Comparison of ENCODE assay signal across 8 mouse cellular contexts in the genomic region with DNA sequence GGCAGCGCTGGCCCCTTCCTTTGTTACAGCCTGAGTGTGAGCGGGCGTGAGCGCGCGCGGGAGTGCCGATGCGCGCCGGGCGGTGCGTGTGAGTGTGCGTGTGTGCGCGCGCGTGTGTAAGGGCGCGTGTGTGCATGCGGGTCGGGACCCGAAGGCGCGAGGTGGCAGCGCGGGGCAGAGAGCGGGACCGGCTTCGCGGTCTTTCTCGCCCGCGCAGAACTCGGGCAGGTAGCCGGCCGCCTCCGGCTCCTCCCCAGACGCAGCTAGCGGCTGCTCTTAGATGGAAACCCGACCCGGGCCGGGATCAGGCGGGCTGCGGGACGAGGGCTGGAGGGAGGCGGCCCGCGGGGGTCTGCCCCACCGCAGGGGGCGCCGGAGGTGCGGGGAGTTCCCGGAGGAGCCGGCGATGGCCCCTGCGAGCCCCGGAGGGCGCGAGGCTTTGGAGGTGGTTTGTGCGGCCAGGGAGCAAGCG. TPM values are rescaled to one million over a fixed set of nuclear protein-coding genes. Genes with fewer than 3 reads are reported as not detected.
A peak's percentile ranks its signal among the peaks of the same experiment; 100 is the strongest.
DNase-seq lines count a peak whose midpoint lies in the region; ATAC-seq and TF ChIP-seq lines count a peak whose summit lies in the region.

No protein-coding gene starts in this region.

- TF ChIP-seq POLR2A in cerebellum, adult 2 months (IDR thresholded peaks at IDR 0.05; ENCODE audit: borderline replicate concordance, insufficient read depth, low read length): no peak

- no peaks in the 10 kb centered on the region for H3K9me3 ChIP-seq in lung, postnatal 0 days (ENCODE audit: low read length)
- no peaks in the 10 kb centered on the region for H3K9me3 ChIP-seq in hindbrain, embryonic 13.5 days
- H3K9me3 ChIP-seq in midbrain, embryonic 15.5 days: no peaks in the 10 kb centered on the region

- H3K36me3 ChIP-seq in lung, postnatal 0 days (ENCODE audit: insufficient read depth, low read length): no peaks in the 10 kb centered on the region
- H3K36me3 ChIP-seq in hindbrain, embryonic 13.5 days: no peaks in the 10 kb centered on the region
- H3K36me3 ChIP-seq in midbrain, embryonic 15.5 days (replicated peaks): no peaks in the 10 kb centered on the region

- no peak overlapping the region for H3K27ac ChIP-seq in cerebellum, adult 2 months (ENCODE audit: insufficient read depth, low read length)
- no peak overlapping the region for H3K27ac ChIP-seq in lung, postnatal 0 days (ENCODE audit: low read length)
- peak overlapping the region; percentile 99 for H3K27ac ChIP-seq in hindbrain, embryonic 13.5 days
- peak overlapping the region; percentile 99 for H3K27ac ChIP-seq in midbrain, embryonic 15.5 days

- peak overlapping the region; percentile 53 for H3K4me3 ChIP-seq in cerebellum, adult 2 months (replicated peaks; ENCODE audit: insufficient read depth, low read depth, low read length)
- H3K4me3 ChIP-seq in lung, postnatal 0 days (ENCODE audit: low read depth, low read length): peak overlapping the region; percentile 53
- peak overlapping the region; percentile 81 for H3K4me3 ChIP-seq in hindbrain, embryonic 13.5 days
- peak overlapping the region; percentile 94 for H3K4me3 ChIP-seq in midbrain, embryonic 15.5 days

- H3K27me3 ChIP-seq in cerebellum, adult 2 months (ENCODE audit: control insufficient read depth, insufficient read depth, low read length): 0 out of 2 replicates have a peak, but pooled peaks cover 1% of the 10 kb centered on the region
- H3K27me3 ChIP-seq in lung, postnatal 0 days (replicated peaks; ENCODE audit: insufficient read depth, low read length): peaks cover 33% of the 10 kb centered on the region
- peaks cover 8% of the 10 kb centered on the region; the same call in 1 of the 2 replicates for H3K27me3 ChIP-seq in hindbrain, embryonic 13.5 days
- no peaks in the 10 kb centered on the region for H3K27me3 ChIP-seq in midbrain, embryonic 15.5 days (replicated peaks)

- H3K9ac ChIP-seq in lung, postnatal 0 days (replicated peaks; ENCODE audit: low read depth): 0 out of 2 replicates have a peak overlapping the region, but pooled peaks have one; percentile 23
- H3K9ac ChIP-seq in hindbrain, embryonic 13.5 days: peak overlapping the region; percentile 99
- peak overlapping the region; percentile 93 for H3K9ac ChIP-seq in midbrain, embryonic 15.5 days

- 0 out of 2 replicates have a peak, but pooled peaks cover 3% of the 10 kb centered on the region for H3K4me1 ChIP-seq in cerebellum, adult 2 months (ENCODE audit: control insufficient read depth, insufficient read depth, low read length)
- no peaks in the 10 kb centered on the region for H3K4me1 ChIP-seq in lung, postnatal 0 days (ENCODE audit: insufficient read depth, low read depth, low read length)
- H3K4me1 ChIP-seq in hindbrain, embryonic 13.5 days (replicated peaks): peaks cover 56% of the 10 kb centered on the region
- peaks cover 50% of the 10 kb centered on the region for H3K4me1 ChIP-seq in midbrain, embryonic 15.5 days

- no peak for TF ChIP-seq EP300 in lung, postnatal 0 days (IDR thresholded peaks at IDR 0.05)

- TF ChIP-seq CTCF in cerebellum, adult 2 months (IDR thresholded peaks at IDR 0.05; ENCODE audit: borderline replicate concordance, insufficient read depth, low read depth, low read length): no peak
- TF ChIP-seq CTCF in lung, postnatal 0 days (IDR thresholded peaks at IDR 0.05): no peak

- under 1% methylated on average over 62 of the region's 62 CpGs for WGBS in cerebellum, adult 2 months
- WGBS in lung, postnatal 0 days: under 1% methylated on average over 35 of the region's 62 CpGs
- under 1% methylated on average over 55 of the region's 62 CpGs for WGBS in hindbrain, embryonic 13.5 days
- 0% methylated on average over 61 of the region's 62 CpGs for WGBS in midbrain, embryonic 15.5 days

- no peak; the same call in 1 of the 2 replicates for ATAC-seq in lung, postnatal 0 days
- ATAC-seq in hindbrain, embryonic 13.5 days (ENCODE audit: low FRiP score): peak; percentile 27
- peak; percentile 37 for ATAC-seq in midbrain, embryonic 15.5 days (replicated peaks)

- DNase-seq in cerebellum, adult 2 months: peak in 1 of 2 experiments; percentile 55
- no peak for DNase-seq in cerebellum, adult 11 months
- DNase-seq in lung, postnatal 0 days (ENCODE audit: low spot score): no peak
- no peak for DNase-seq in lung, postnatal 25 days (ENCODE audit: low spot score)
- no peak for DNase-seq in MN1 (ENCODE audit: low spot score)
- no peak for DNase-seq in yolk sac, embryonic 10.5 days (ENCODE audit: low spot score)

- peak overlapping the region; percentile 94 for H3K4me2 ChIP-seq in lung, postnatal 0 days (replicated peaks; ENCODE audit: low read depth, low read length)
- H3K4me2 ChIP-seq in hindbrain, embryonic 13.5 days: peak overlapping the region; percentile 92
- peak overlapping the region; percentile 81 for H3K4me2 ChIP-seq in midbrain, embryonic 15.5 days

RNA-seq across cellular contexts. Expression of gene Lemd1, which starts 0.6 kb away (rescaled TPM):
- 7.1 and 7.6 TPM in 2 replicates for polyA plus RNA-seq in cerebellum, adult 2 months (2012; rRNA removed)
- polyA plus RNA-seq in lung, postnatal 0 days (2015; fragmentation: Nextera tagmentation; extraction: Ambion mirVana): 0.79 TPM in 1 of 2 replicates, not detected in the other
- 24.8 and 25.7 TPM in 2 replicates for polyA plus RNA-seq in hindbrain, embryonic 13.5 days (2015; fragmentation: Nextera tagmentation; extraction: Ambion mirVana)
- 14.9 and 19.8 TPM in 2 replicates for polyA plus RNA-seq in midbrain, embryonic 15.5 days (2015; fragmentation: Nextera tagmentation; extraction: Ambion mirVana)

RNA-seq across cellular contexts. Expression of gene AC124108.1, which starts 0.6 kb away (rescaled TPM):
- polyA plus RNA-seq in cerebellum, adult 2 months (2012; rRNA removed): 3.2 and 3.6 TPM in 2 replicates
- polyA plus RNA-seq in lung, postnatal 0 days (2015; fragmentation: Nextera tagmentation; extraction: Ambion mirVana): not detected in 2 replicates
- polyA plus RNA-seq in hindbrain, embryonic 13.5 days (2015; fragmentation: Nextera tagmentation; extraction: Ambion mirVana): 4.2 and 4.8 TPM in 2 replicates
- 3.7 and 3.8 TPM in 2 replicates for polyA plus RNA-seq in midbrain, embryonic 15.5 days (2015; fragmentation: Nextera tagmentation; extraction: Ambion mirVana)

RNA-seq across cellular contexts. Expression of gene Gm10188, which starts 38.9 kb away (rescaled TPM):
- not detected in 2 replicates for polyA plus RNA-seq in cerebellum, adult 2 months (2012; rRNA removed)
- polyA plus RNA-seq in lung, postnatal 0 days (2015; fragmentation: Nextera tagmentation; extraction: Ambion mirVana): not detected in 2 replicates
- 0.63 and 0.95 TPM in 2 replicates for polyA plus RNA-seq in hindbrain, embryonic 13.5 days (2015; fragmentation: Nextera tagmentation; extraction: Ambion mirVana)
- polyA plus RNA-seq in midbrain, embryonic 15.5 days (2015; fragmentation: Nextera tagmentation; extraction: Ambion mirVana): 0.58 TPM in 1 of 2 replicates, not detected in the other

RNA-seq across cellular contexts. Expression of gene Cdk18, which starts 51.2 kb away (rescaled TPM):
- polyA plus RNA-seq in cerebellum, adult 2 months (2012; rRNA removed): 32.1 and 35.8 TPM in 2 replicates
- polyA plus RNA-seq in lung, postnatal 0 days (2015; fragmentation: Nextera tagmentation; extraction: Ambion mirVana): 6.5 and 6.9 TPM in 2 replicates
- 0.31 and 0.32 TPM in 2 replicates for polyA plus RNA-seq in hindbrain, embryonic 13.5 days (2015; fragmentation: Nextera tagmentation; extraction: Ambion mirVana)
- 1.1 and 1.5 TPM in 2 replicates for polyA plus RNA-seq in midbrain, embryonic 15.5 days (2015; fragmentation: Nextera tagmentation; extraction: Ambion mirVana)

Comparison
In these comparisons a context has a peak if more than half of its experiments do, and no peak if none do; other contexts are left out.
1. H3K27ac ChIP-seq: peak in hindbrain, embryonic 13.5 days (single experiment) and midbrain, embryonic 15.5 days (single experiment); none in cerebellum, adult 2 months (single experiment) and lung, postnatal 0 days (single experiment).
2. H3K9ac ChIP-seq: peak in every context shown above with its lines; median percentile 99 in hindbrain, embryonic 13.5 days; 93 in midbrain, embryonic 15.5 days; 23 in lung, postnatal 0 days.
3. Peak in every context shown above with its lines, with median percentiles within 50 percentile points of each other: H3K4me3 ChIP-seq and H3K4me2 ChIP-seq.